Mouse (Mus musculus) liver, postnatal 0 days (tissue): ENCODE data around the gene Spc24.

Source experiments
- CTCF ChIP-seq: sonication (generic); IDR thresholded peaks from 2 replicates; pipeline ENCODE4 v1.5.1; 2016; ENCODE audit warnings: antibody characterized with exemption, low read depth
- EP300 ChIP-seq: IDR thresholded peaks from 2 replicates; pipeline ENCODE4 v1.6.1; 2016; ENCODE audit warnings: antibody characterized with exemption, low read depth, mild to moderate bottlenecking

DNA sequence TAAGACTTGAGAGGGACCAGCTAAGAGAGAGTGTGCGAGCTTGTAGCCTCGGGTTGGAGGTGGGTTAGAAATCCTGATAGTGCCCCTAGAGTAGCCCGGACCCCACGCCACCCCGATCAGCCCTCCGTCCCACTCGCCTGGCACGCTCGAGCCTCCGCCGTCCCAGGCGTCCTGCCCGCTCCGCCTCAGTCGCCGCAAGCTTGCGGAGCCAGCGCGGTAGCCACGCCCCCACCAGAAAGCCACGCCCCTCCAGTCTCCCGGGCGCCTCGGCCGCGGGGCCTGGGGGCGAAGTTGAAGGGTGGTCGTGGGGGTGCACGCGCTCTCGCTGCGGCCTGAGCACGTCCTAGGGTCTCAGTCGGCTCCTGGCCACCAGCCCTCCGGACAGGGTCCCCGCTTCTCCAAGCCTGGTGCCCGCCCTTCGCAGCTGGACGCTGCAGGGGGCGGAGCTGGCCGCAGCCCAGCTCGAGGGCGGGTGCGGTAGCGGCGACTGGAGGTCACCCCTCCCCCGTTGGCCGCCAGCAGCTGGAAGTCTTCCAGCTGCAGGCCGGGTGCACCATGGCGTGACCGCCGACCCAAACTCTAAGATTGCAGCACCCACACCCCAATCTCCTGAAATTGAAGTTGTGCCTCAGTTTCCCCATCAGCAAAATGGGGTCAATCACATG lies 38.4 kb upstream of the Spc24 start, which contains the start of gene Kank2:
- TF ChIP-seq CTCF = no peak
- no peak for TF ChIP-seq EP300
